Mouse (Mus musculus) lung, adult 2 months (tissue): ENCODE results near the gene Stx11.

Experiments
- CTCF ChIP-seq: fragments of 200-500 bp; IDR thresholded peaks from 2 replicates; pipeline ENCODE4 v1.5.1; 2011; ENCODE audit warnings: mild to moderate bottlenecking, low read length, control low read depth; ENCODE audit not compliant: insufficient read depth
- POLR2A ChIP-seq: fragments of 200-500 bp; IDR thresholded peaks from 2 replicates; pipeline ENCODE4 v1.6.1; 2011; ENCODE audit warnings: low read depth, mild to moderate bottlenecking, control low read depth, low read length, borderline replicate concordance; ENCODE audit errors: extremely low read depth

DNA sequence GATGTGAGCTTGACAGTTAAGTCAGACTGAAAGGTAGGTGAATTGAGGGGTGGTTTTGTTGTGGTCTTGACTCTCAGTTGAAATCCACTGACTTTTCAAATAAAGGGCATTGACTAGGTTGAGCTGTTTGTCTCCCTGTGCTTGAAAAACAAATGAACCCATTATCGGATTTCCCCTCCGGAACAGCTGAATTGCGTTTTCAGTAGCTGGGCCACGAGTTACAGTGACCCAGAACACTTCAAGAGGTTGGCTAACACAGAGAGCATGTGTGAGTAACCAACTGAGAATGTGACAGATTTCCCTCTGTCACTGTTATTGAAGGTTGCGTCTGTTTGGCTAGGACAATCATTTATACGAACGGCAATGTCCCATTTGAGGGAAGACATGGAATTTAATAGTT is 17.0 kb upstream of the Stx11 start:
- TF ChIP-seq CTCF (no peak), POLR2A (no peak)
